Mouse (Mus musculus) embryonic facial prominence, embryonic 15.5 days (tissue): ENCODE measurements around the gene Pacrg. TPM values are rescaled to one million over a fixed set of nuclear protein-coding genes. Genes with fewer than 3 reads are reported as not detected.

Experiments used
- ATAC-seq: fragments of 200-750 bp; cut with Nextera tagmentation; 2 replicates; pipeline ENCODE4 v1.8.0; 2017; ENCODE audit warnings: low read depth, moderate TSS enrichment; ENCODE audit not compliant: insufficient number of reproducible peaks, low FRiP score, low TSS enrichment
- H3K27ac ChIP-seq: fragments of 300-500 bp; sonication (generic); replicated peaks from 2 replicates; pipeline ENCODE4 v1.5.1; 2015; ENCODE audit warnings: mild to moderate bottlenecking, inconsistent platforms
- H3K27me3 ChIP-seq: fragments of 300-500 bp; sonication (generic); 2 replicates; pipeline ENCODE4 v1.6.1; 2015; ENCODE audit warnings: inconsistent platforms
- H3K36me3 ChIP-seq: fragments of 300-500 bp; sonication (generic); 2 replicates; pipeline ENCODE4 v1.6.1; 2015; ENCODE audit warnings: mild to moderate bottlenecking, inconsistent platforms
- H3K4me1 ChIP-seq: fragments of 300-500 bp; sonication (generic); 2 replicates; pipeline ENCODE4 v1.6.1; 2015; ENCODE audit warnings: inconsistent platforms
- H3K4me2 ChIP-seq: fragments of 300-500 bp; sonication (generic); replicated peaks from 2 replicates; pipeline ENCODE4 v1.6.1; 2015; ENCODE audit warnings: mild to moderate bottlenecking, inconsistent platforms
- H3K4me3 ChIP-seq: fragments of 300-500 bp; sonication (generic); replicated peaks from 2 replicates; pipeline ENCODE4 v1.5.1; 2015; ENCODE audit warnings: mild to moderate bottlenecking, inconsistent platforms
- H3K9ac ChIP-seq: fragments of 300-500 bp; sonication (generic); 2 replicates; pipeline ENCODE4 v1.6.1; 2015; ENCODE audit warnings: inconsistent platforms
- H3K9me3 ChIP-seq: fragments of 300-500 bp; sonication (generic); replicated peaks from 2 replicates; pipeline ENCODE4 v1.6.1; 2016; ENCODE audit warnings: inconsistent platforms
- WGBS: fragments of 180-500 bp; shearing (Covaris S2); methylation state at CpG from one replicate; pipeline ENCODE4 v1.1.7; 2015; 5-methylcytosine and 5-hydroxymethylcytosine counted together
- polyA plus RNA-seq: library from polyadenylated mRNA; unstranded; fragments of >200 nt; fragmentation: Nextera tagmentation; extraction: Ambion mirVana; gene quantifications from 2 replicates; pipeline ENCODE4 v1.2.1, GENCODE M21; 2015

Pacrg gene
- polyA plus RNA-seq, 1 experiment from 2014 or later: 5.4 TPM

DNA sequence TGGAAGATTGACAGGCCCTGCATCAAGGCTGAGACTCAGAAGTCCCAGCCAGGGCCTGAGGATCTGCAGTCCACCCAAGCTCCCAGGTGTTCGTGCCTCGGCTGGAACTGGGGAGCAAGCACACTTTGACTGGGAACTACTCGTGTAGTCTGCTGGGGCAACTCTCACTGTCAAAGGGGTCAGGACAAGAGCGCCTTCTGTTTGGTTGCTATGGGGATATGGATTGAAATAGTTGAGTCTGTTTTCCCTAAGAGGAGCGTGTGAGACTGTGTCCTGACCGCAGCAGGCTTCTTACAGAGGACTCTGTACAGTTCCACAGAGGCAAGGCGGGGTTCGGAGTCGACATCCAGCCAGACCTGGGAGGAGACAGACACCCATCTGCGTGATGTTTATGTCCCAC, 440.4 kb downstream of the Pacrg start:
- Histone ChIP-seq H3K9me3 (no peaks in the 10 kb centered on the region), H3K4me3 (no peak overlapping the region), H3K9ac (no peak overlapping the region), H3K36me3 (no peaks in the 10 kb centered on the region), H3K4me2 (no peak overlapping the region), H3K27me3 (no peaks in the 10 kb centered on the region), H3K4me1 (peaks cover 9% of the 10 kb centered on the region; the same call in 1 of the 2 replicates), H3K27ac (no peak overlapping the region)
- ATAC-seq: no peak
- 77% methylated on average over 10 of the region's 10 CpGs for WGBS

DNA sequence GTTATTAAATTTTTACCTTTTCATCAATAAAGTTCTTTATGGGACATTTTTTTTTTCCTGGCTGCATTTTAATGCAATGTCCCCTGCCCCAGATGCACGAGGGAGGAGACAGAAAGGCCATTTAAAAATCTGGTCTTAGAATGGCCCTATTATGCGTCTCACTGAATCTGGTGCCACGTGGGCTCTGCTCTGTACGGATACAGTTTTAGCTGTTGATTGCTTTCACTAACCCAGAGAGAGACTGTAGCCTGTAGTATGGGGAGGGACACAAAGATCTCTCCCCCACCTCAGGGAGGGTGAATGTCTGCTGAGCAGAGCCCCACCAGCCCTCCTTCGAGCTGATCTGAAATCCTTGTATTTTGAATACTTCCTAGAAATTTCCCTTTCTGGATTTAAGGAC, 441.2 kb downstream of the Pacrg start:
- whole genome bisulfite sequencing: 67% methylated on average over 5 of the region's 5 CpGs
- no peak overlapping the region for H3K4me3 ChIP-seq
- ATAC-seq: no peak
- no peak overlapping the region for H3K4me2 ChIP-seq
- H3K4me1 ChIP-seq: peaks cover 9% of the 10 kb centered on the region; the same call in 1 of the 2 replicates
- H3K27me3 ChIP-seq: no peaks in the 10 kb centered on the region
- H3K27ac ChIP-seq: no peak overlapping the region
- H3K9ac ChIP-seq: no peak overlapping the region
- no peaks in the 10 kb centered on the region for H3K9me3 ChIP-seq
- H3K36me3 ChIP-seq: no peaks in the 10 kb centered on the region

GRCm38 (mm10) chr17:10397924-10398627, 442.0 kb downstream of the Pacrg start:
- H3K27me3 ChIP-seq: no peaks in the 10 kb centered on the region
- no peaks in the 10 kb centered on the region for H3K36me3 ChIP-seq
- no peak overlapping the region for H3K4me3 ChIP-seq
- H3K9me3 ChIP-seq: no peaks in the 10 kb centered on the region
- no peak for ATAC-seq
- H3K4me2 ChIP-seq: no peak overlapping the region
- H3K27ac ChIP-seq: no peak overlapping the region
- WGBS: 66% methylated on average over 10 of the region's 10 CpGs
- no peak overlapping the region for H3K9ac ChIP-seq
- peaks cover 9% of the 10 kb centered on the region; the same call in 1 of the 2 replicates for H3K4me1 ChIP-seq

DNA sequence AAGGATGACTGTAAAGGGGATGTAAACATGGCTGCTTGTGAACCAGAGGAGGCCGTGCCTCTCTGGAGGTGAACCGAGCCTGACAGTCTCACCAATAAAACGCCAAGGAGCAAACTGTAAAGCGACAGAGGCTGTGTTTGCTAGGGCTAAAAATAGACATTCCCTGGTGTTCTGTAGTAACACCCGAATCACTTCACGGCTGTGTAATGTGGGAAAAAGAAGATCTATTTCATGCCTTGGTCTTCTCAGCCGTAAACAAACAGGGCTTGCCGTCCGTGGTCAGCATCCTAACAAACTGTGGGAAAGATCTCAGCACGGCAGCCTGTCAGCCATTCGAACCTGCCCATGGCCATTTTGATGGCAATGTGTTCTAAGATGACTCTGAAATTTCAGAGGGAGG, 442.8 kb downstream of the Pacrg start:
- no peaks in the 10 kb centered on the region for H3K27me3 ChIP-seq
- no peak overlapping the region for H3K27ac ChIP-seq
- peaks cover 9% of the 10 kb centered on the region; the same call in 1 of the 2 replicates for H3K4me1 ChIP-seq
- H3K9me3 ChIP-seq: no peaks in the 10 kb centered on the region
- WGBS: 62% methylated on average over 11 of the region's 11 CpGs
- no peak overlapping the region for H3K4me3 ChIP-seq
- ATAC-seq: no peak
- H3K4me2 ChIP-seq: no peak overlapping the region
- H3K9ac ChIP-seq: no peak overlapping the region
- no peaks in the 10 kb centered on the region for H3K36me3 ChIP-seq

GRCm38 (mm10) chr17:10396863-10397262, 443.2 kb downstream of the Pacrg start:
- no peak overlapping the region for H3K27ac ChIP-seq

GRCm38 (mm10) chr17:10394855-10395254, 445.3 kb downstream of the Pacrg start:
- no peaks in the 10 kb centered on the region for H3K9me3 ChIP-seq
- H3K36me3 ChIP-seq: no peaks in the 10 kb centered on the region
- 63% methylated on average over 8 of the region's 8 CpGs for WGBS
- H3K9ac ChIP-seq: no peak overlapping the region
- no peak overlapping the region for H3K4me2 ChIP-seq
- no peak for ATAC-seq
- no peak overlapping the region for H3K27ac ChIP-seq
- no peak overlapping the region for H3K4me3 ChIP-seq
- H3K4me1 ChIP-seq: peaks cover 19% of the 10 kb centered on the region
- no peaks in the 10 kb centered on the region for H3K27me3 ChIP-seq

More at GRCm38 (mm10) chr17:10396863-10397262, 443.2 kb downstream of the Pacrg start:
- no peaks in the 10 kb centered on the region for H3K36me3 ChIP-seq
- H3K4me3 ChIP-seq: no peak overlapping the region
- no peaks in the 10 kb centered on the region for H3K27me3 ChIP-seq
- peaks cover 9% of the 10 kb centered on the region; the same call in 1 of the 2 replicates for H3K4me1 ChIP-seq
- no peak overlapping the region for H3K9ac ChIP-seq
- no peak overlapping the region for H3K4me2 ChIP-seq
- no peak for ATAC-seq
- WGBS: 79% methylated on average over 6 of the region's 6 CpGs
- H3K9me3 ChIP-seq: no peaks in the 10 kb centered on the region

DNA sequence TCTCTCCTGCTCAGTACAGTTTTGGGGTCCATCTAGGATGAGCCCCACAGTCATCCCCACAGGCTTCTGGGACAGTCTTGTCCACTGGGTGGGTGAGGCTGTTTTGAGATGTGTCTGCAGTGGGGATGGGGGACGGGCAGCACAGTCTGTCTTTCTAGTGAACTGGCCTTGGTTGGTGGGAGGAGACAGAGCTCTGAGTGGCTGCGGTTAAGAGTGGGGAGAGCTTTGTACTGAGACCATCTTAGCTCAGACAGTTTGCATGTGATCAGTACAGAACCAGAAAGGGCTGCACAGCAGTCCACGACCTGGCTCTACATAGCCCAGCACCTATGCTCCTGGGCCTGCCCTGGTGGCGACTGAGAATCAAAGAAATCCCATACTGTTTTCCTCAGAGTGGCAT, 446.3 kb downstream of the Pacrg start:
- H3K27me3 ChIP-seq: no peaks in the 10 kb centered on the region
- no peak overlapping the region for H3K4me3 ChIP-seq
- no peaks in the 10 kb centered on the region for H3K9me3 ChIP-seq
- no peak overlapping the region for H3K27ac ChIP-seq
- no peak overlapping the region for H3K9ac ChIP-seq
- no peak overlapping the region for H3K4me2 ChIP-seq
- no peaks in the 10 kb centered on the region for H3K36me3 ChIP-seq
- ATAC-seq: no peak
- peaks cover 19% of the 10 kb centered on the region for H3K4me1 ChIP-seq
- WGBS: 82% methylated on average over 4 of the region's 4 CpGs

GRCm38 (mm10) chr17:10392342-10393034, 447.6 kb downstream of the Pacrg start:
- Histone ChIP-seq H3K9ac (no peak overlapping the region), H3K4me2 (no peak overlapping the region), H3K27ac (no peak overlapping the region), H3K9me3 (no peaks in the 10 kb centered on the region), H3K36me3 (no peaks in the 10 kb centered on the region), H3K27me3 (no peaks in the 10 kb centered on the region), H3K4me3 (no peak overlapping the region), H3K4me1 (peaks cover 18% of the 10 kb centered on the region)
- no peak for ATAC-seq
- 78% methylated on average over 14 of the region's 14 CpGs for WGBS

DNA sequence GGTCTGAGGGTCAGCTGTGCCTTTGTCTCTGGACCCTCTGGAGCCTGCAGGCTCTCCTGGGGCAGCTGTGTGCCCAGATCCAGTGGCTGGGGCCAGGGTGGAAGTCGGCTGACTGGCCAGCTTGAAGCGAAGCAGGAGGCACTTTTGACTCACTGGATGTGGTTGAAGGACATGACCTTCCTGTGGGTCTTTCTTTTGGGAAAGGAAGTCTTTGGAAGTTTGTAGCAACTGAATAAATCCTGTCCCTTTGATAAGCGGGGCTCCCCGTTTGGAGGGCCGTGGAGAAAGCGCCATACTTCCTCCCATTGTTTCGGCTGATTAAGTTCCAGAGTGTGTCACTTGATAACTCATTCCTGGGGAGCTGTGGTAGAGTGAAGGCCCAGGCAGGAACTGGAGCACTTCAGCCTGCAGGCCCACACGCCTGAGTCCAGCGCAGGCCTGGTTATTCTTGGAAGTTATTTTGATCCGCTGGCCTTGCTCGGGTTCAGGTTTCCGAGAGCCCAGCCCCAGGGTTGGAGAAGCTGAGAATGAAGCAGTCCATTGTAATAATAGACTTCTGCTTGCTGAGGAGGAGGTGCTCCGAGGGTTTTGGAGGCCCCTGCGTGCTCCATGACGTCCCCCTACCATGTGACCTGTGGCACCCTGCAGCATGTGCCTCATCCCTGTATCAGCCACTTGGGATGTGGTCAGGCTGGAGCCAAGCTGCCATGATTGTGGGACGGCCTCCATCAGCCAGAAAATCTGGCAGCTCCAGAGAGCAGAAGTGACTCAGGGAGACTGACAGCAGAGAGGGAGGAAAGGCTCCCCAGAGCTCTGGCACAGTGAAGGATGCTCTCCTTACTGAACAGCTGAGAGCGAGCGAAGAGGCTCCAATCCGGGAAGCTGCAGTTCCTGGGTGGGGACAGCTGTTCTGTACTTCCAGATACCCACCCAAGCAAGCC, 449.6 kb downstream of the Pacrg start:
- Histone ChIP-seq H3K9ac (no peak overlapping the region), H3K36me3 (no peaks in the 10 kb centered on the region), H3K27me3 (no peaks in the 10 kb centered on the region), H3K4me2 (no peak overlapping the region), H3K4me1 (peaks cover 10% of the 10 kb centered on the region), H3K27ac (peak overlapping the region; percentile 78), H3K9me3 (no peaks in the 10 kb centered on the region), H3K4me3 (no peak overlapping the region)
- WGBS: 32% methylated on average over 19 of the region's 19 CpGs
- peak; percentile 70 for ATAC-seq

DNA sequence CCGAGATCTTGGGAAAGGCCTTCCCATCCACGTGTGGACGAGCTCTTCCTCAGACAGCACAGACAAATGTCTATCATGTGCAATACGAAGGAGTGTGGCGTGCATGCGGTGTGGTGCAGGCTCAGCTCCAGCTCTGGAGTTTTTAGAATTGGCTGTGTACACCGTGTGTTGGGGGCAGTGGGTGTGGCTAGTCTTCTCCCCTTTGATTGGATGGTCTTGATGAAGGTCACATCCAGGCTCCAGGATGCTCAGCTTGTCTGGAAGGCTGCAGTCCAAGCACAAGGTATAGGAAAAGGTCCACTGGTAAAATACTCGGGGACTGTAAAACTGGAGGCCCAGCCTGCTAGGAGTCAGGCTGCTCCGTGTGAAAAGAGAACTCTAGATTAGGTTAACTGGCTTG, 450.4 kb downstream of the Pacrg start:
- no peak overlapping the region for H3K4me3 ChIP-seq
- 76% methylated on average over 9 of the region's 9 CpGs for WGBS
- ATAC-seq: no peak
- peaks cover 10% of the 10 kb centered on the region for H3K4me1 ChIP-seq
- peak overlapping the region; percentile 78 for H3K27ac ChIP-seq
- no peaks in the 10 kb centered on the region for H3K9me3 ChIP-seq
- H3K9ac ChIP-seq: no peak overlapping the region
- no peak overlapping the region for H3K4me2 ChIP-seq
- no peaks in the 10 kb centered on the region for H3K27me3 ChIP-seq
- no peaks in the 10 kb centered on the region for H3K36me3 ChIP-seq

- Histone ChIP-seq H3K4me2 (no peak overlapping the region), H3K36me3 (no peaks in the 10 kb centered on the region), H3K9me3 (no peaks in the 10 kb centered on the region), H3K4me1 (peaks cover 10% of the 10 kb centered on the region), H3K27me3 (no peaks in the 10 kb centered on the region), H3K4me3 (no peak overlapping the region), H3K27ac (no peak overlapping the region), H3K9ac (no peak overlapping the region)
- ATAC-seq: no peak
- WGBS: 50% methylated on average over 6 of the region's 6 CpGs
These were observed 453.6 kb downstream of the Pacrg start for GRCm38 (mm10) chr17:10386548-10386947.
